Mouse (Mus musculus) liver, postnatal 0 days (tissue): Measurements from ENCODE around the gene Rangap1. TPM values are rescaled to one million over a fixed set of nuclear protein-coding genes. Genes with fewer than 3 reads are reported as not detected.

Experiments used
- ATAC-seq: fragments of 200-750 bp; cut with Nextera tagmentation; 2 replicates; pipeline ENCODE4 v1.8.0; 2017; ENCODE audit warnings: mild to moderate bottlenecking, moderate library complexity
- DNase-seq: peaks from one replicate; pipeline ENCODE4 v3.0.0-alpha.2; 2016
- H3K27ac ChIP-seq: fragments of 300-500 bp; sonication (generic); 2 replicates; pipeline ENCODE4 v1.5.1; 2014; ENCODE audit warnings: antibody characterized with exemption, moderate library complexity, mild to moderate bottlenecking, low read depth
- H3K27me3 ChIP-seq: fragments of 300-500 bp; sonication (generic); 2 replicates; pipeline ENCODE4 v1.6.1; 2014; ENCODE audit warnings: low read length, control low read depth, mixed read lengths; ENCODE audit not compliant: insufficient read depth
- H3K36me3 ChIP-seq: fragments of 300-500 bp; sonication (generic); replicated peaks from 2 replicates; pipeline ENCODE4 v1.6.1; 2014; ENCODE audit warnings: mild to moderate bottlenecking, control low read depth, low read length, moderate library complexity, mixed read lengths; ENCODE audit not compliant: insufficient read depth
- H3K4me1 ChIP-seq: fragments of 300-500 bp; sonication (generic); 2 replicates; pipeline ENCODE4 v1.6.1; 2014; ENCODE audit warnings: antibody characterized with exemption, mild to moderate bottlenecking, control low read depth; ENCODE audit not compliant: insufficient read depth
- H3K4me2 ChIP-seq: fragments of 300-500 bp; sonication (generic); 2 replicates; pipeline ENCODE4 v1.6.1; 2014; ENCODE audit warnings: low read depth, mild to moderate bottlenecking, low read length, moderate library complexity, mixed read lengths
- H3K4me3 ChIP-seq: fragments of 300-500 bp; sonication (generic); 2 replicates; pipeline ENCODE4 v1.5.1; 2014; ENCODE audit warnings: low read depth, low read length
- H3K9ac ChIP-seq: fragments of 300-500 bp; sonication (generic); replicated peaks from 2 replicates; pipeline ENCODE4 v1.6.1; 2014; ENCODE audit warnings: mild to moderate bottlenecking, moderate library complexity
- H3K9me3 ChIP-seq: fragments of 300-500 bp; sonication (generic); 2 replicates; pipeline ENCODE4 v1.6.1; 2016; ENCODE audit warnings: mild to moderate bottlenecking, control low read depth, low read length, mixed read lengths
- CTCF ChIP-seq: sonication (generic); IDR thresholded peaks from 2 replicates; pipeline ENCODE4 v1.5.1; 2016; ENCODE audit warnings: antibody characterized with exemption, low read depth
- EP300 ChIP-seq: IDR thresholded peaks from 2 replicates; pipeline ENCODE4 v1.6.1; 2016; ENCODE audit warnings: antibody characterized with exemption, low read depth, mild to moderate bottlenecking
- WGBS: fragments of 180-500 bp; shearing (Covaris S2); extraction: QIAGEN DNeasy Blood & Tissue Kit; methylation state at CpG from one replicate; pipeline ENCODE4 v1.1.7; 2014; ENCODE audit not compliant: insufficient replicate concordance; 5-methylcytosine and 5-hydroxymethylcytosine counted together
- polyA plus RNA-seq: library from polyadenylated mRNA; unstranded; fragments of >200 nt; fragmentation: Nextera tagmentation; extraction: Ambion mirVana; gene quantifications from 2 replicates; pipeline ENCODE4 v1.2.1, GENCODE M21; 2015

The Rangap1 gene
- polyA plus RNA-seq, 1 experiment from 2014 or later: 38.0 TPM

- H3K4me1 ChIP-seq: peaks cover 15% of the 10 kb centered on the region; the same call in 1 of the 2 replicates
- H3K4me2 ChIP-seq: no peak overlapping the region
- H3K36me3 ChIP-seq: no peaks in the 10 kb centered on the region
- TF ChIP-seq EP300 (no peak), CTCF (no peak)
- ATAC-seq: no peak
- no peak for DNase-seq
- H3K27ac ChIP-seq: 0 out of 2 replicates have a peak overlapping the region, but pooled peaks have one; percentile 29
- H3K9me3 ChIP-seq: no peaks in the 10 kb centered on the region
- no peaks in the 10 kb centered on the region for H3K27me3 ChIP-seq
- no peak overlapping the region for H3K4me3 ChIP-seq
- no peak overlapping the region for H3K9ac ChIP-seq
- 63% methylated on average over 6 of the region's 6 CpGs for WGBS
Observed at GRCm38 (mm10) chr15:81764573-81764972, 19.2 kb upstream of the Rangap1 start.

- no peak overlapping the region for H3K27ac ChIP-seq
- WGBS: 81% methylated on average over 3 of the region's 3 CpGs
- no peaks in the 10 kb centered on the region for H3K36me3 ChIP-seq
- no peak for ATAC-seq
- H3K4me1 ChIP-seq: peaks cover 15% of the 10 kb centered on the region; the same call in 1 of the 2 replicates
- no peak overlapping the region for H3K4me2 ChIP-seq
- H3K9me3 ChIP-seq: no peaks in the 10 kb centered on the region
- H3K9ac ChIP-seq: no peak overlapping the region
- TF ChIP-seq CTCF (peak; percentile 42), EP300 (no peak)
- no peak overlapping the region for H3K4me3 ChIP-seq
- no peak for DNase-seq
- H3K27me3 ChIP-seq: no peaks in the 10 kb centered on the region
Observed at GRCm38 (mm10) chr15:81761959-81762358, 16.6 kb upstream of the Rangap1 start.

GRCm38 (mm10) chr15:81761381-81761780 lies 16.1 kb upstream of the Rangap1 start:
- H3K36me3 ChIP-seq: no peaks in the 10 kb centered on the region
- no peak overlapping the region for H3K27ac ChIP-seq
- no peak overlapping the region for H3K9ac ChIP-seq
- H3K4me2 ChIP-seq: no peak overlapping the region
- no peaks in the 10 kb centered on the region for H3K9me3 ChIP-seq
- H3K4me1 ChIP-seq: peaks cover 15% of the 10 kb centered on the region; the same call in 1 of the 2 replicates
- ATAC-seq (no peak), DNase-seq (no peak)
- H3K27me3 ChIP-seq: no peaks in the 10 kb centered on the region
- TF ChIP-seq EP300 (no peak), CTCF (no peak)
- WGBS: 83% methylated on average over 7 of the region's 7 CpGs
- no peak overlapping the region for H3K4me3 ChIP-seq

- ATAC-seq: peak; percentile 66
Observed at GRCm38 (mm10) chr15:81760361-81761079, 15.2 kb upstream of the Rangap1 start.

GRCm38 (mm10) chr15:81759542-81759941 lies 14.2 kb upstream of the Rangap1 start:
- no peak for ATAC-seq
- no peak overlapping the region for H3K9ac ChIP-seq
- H3K27ac ChIP-seq: no peak overlapping the region

More at GRCm38 (mm10) chr15:81760361-81761079, 15.2 kb upstream of the Rangap1 start:
- 77% methylated on average over 5 of the region's 5 CpGs for WGBS
- Histone ChIP-seq H3K9ac (no peak overlapping the region), H3K27ac (no peak overlapping the region), H3K27me3 (no peaks in the 10 kb centered on the region), H3K9me3 (no peaks in the 10 kb centered on the region), H3K4me3 (no peak overlapping the region), H3K36me3 (no peaks in the 10 kb centered on the region), H3K4me1 (peaks cover 11% of the 10 kb centered on the region; the same call in 1 of the 2 replicates), H3K4me2 (no peak overlapping the region)
- no peak for TF ChIP-seq EP300
- no peak for TF ChIP-seq CTCF
- no peak for DNase-seq

GRCm38 (mm10) chr15:81758701-81759100 lies 13.4 kb upstream of the Rangap1 start:
- H3K4me1 ChIP-seq: peaks cover 6% of the 10 kb centered on the region; the same call in 1 of the 2 replicates
- no peak for TF ChIP-seq EP300
- no peak for TF ChIP-seq CTCF
- H3K9ac ChIP-seq: no peak overlapping the region
- no peaks in the 10 kb centered on the region for H3K9me3 ChIP-seq
- no peak overlapping the region for H3K4me2 ChIP-seq
- 87% methylated on average over 5 of the region's 5 CpGs for WGBS
- H3K4me3 ChIP-seq: no peak overlapping the region
- no peaks in the 10 kb centered on the region for H3K27me3 ChIP-seq
- 0 out of 2 replicates have a peak, but pooled peaks cover 5% of the 10 kb centered on the region for H3K36me3 ChIP-seq
- DNase-seq (no peak), ATAC-seq (no peak)
- no peak overlapping the region for H3K27ac ChIP-seq

More at GRCm38 (mm10) chr15:81759542-81759941, 14.2 kb upstream of the Rangap1 start:
- TF ChIP-seq CTCF (no peak), EP300 (no peak)
- 0 out of 2 replicates have a peak, but pooled peaks cover 5% of the 10 kb centered on the region for H3K36me3 ChIP-seq
- peaks cover 9% of the 10 kb centered on the region; the same call in 1 of the 2 replicates for H3K4me1 ChIP-seq
- no peaks in the 10 kb centered on the region for H3K9me3 ChIP-seq
- H3K27me3 ChIP-seq: no peaks in the 10 kb centered on the region
- WGBS: 62% methylated on average over 3 of the region's 3 CpGs
- no peak for DNase-seq
- H3K4me3 ChIP-seq: no peak overlapping the region
- H3K4me2 ChIP-seq: no peak overlapping the region
